Mouse (Mus musculus) heart, embryonic 15.5 days (tissue): Measurements from ENCODE around the gene Prkn. TPM values are rescaled to one million over a fixed set of nuclear protein-coding genes. Genes with fewer than 3 reads are reported as not detected.

Experiments used
- ATAC-seq: fragments of 200-750 bp; cut with Nextera tagmentation; replicated peaks from 2 replicates; pipeline ENCODE4 v1.8.0; 2017; ENCODE audit warnings: low read depth, moderate TSS enrichment; ENCODE audit not compliant: insufficient number of reproducible peaks, insufficient read depth, low FRiP score
- H3K27ac ChIP-seq: fragments of 300-500 bp; sonication (generic); 2 replicates; pipeline ENCODE4 v1.5.1; 2015; ENCODE audit warnings: mild to moderate bottlenecking, inconsistent platforms
- H3K27me3 ChIP-seq: fragments of 300-500 bp; sonication (generic); 2 replicates; pipeline ENCODE4 v1.6.1; 2015; ENCODE audit warnings: inconsistent platforms
- H3K36me3 ChIP-seq: fragments of 300-500 bp; sonication (generic); 2 replicates; pipeline ENCODE4 v1.6.1; 2015; ENCODE audit warnings: mild to moderate bottlenecking, inconsistent platforms
- H3K4me1 ChIP-seq: fragments of 300-500 bp; sonication (generic); replicated peaks from 2 replicates; pipeline ENCODE4 v1.6.1; 2015; ENCODE audit warnings: inconsistent platforms
- H3K4me2 ChIP-seq: fragments of 300-500 bp; sonication (generic); 2 replicates; pipeline ENCODE4 v1.6.1; 2015; ENCODE audit warnings: inconsistent platforms, mild to moderate bottlenecking, moderate library complexity
- H3K4me3 ChIP-seq: fragments of 300-500 bp; sonication (generic); 2 replicates; pipeline ENCODE4 v1.5.1; 2015; ENCODE audit warnings: mild to moderate bottlenecking, inconsistent platforms
- H3K9ac ChIP-seq: fragments of 300-500 bp; sonication (generic); 2 replicates; pipeline ENCODE4 v1.6.1; 2015; ENCODE audit warnings: mild to moderate bottlenecking, inconsistent platforms
- H3K9me3 ChIP-seq: fragments of 300-500 bp; sonication (generic); replicated peaks from 2 replicates; pipeline ENCODE4 v1.6.1; 2016; ENCODE audit warnings: inconsistent platforms
- WGBS: fragments of 180-500 bp; shearing (Covaris S2); methylation state at CpG from one replicate; pipeline ENCODE4 v1.1.7; 2015; ENCODE audit warnings: mixed read lengths; 5-methylcytosine and 5-hydroxymethylcytosine counted together
- polyA plus RNA-seq: library from polyadenylated mRNA; unstranded; fragments of >200 nt; fragmentation: Nextera tagmentation; extraction: Ambion mirVana; gene quantifications from 2 replicates; pipeline ENCODE4 v1.2.1, GENCODE M21; 2015

The Prkn gene
- polyA plus RNA-seq, 1 experiment from 2014 or later: 2.1 TPM

DNA sequence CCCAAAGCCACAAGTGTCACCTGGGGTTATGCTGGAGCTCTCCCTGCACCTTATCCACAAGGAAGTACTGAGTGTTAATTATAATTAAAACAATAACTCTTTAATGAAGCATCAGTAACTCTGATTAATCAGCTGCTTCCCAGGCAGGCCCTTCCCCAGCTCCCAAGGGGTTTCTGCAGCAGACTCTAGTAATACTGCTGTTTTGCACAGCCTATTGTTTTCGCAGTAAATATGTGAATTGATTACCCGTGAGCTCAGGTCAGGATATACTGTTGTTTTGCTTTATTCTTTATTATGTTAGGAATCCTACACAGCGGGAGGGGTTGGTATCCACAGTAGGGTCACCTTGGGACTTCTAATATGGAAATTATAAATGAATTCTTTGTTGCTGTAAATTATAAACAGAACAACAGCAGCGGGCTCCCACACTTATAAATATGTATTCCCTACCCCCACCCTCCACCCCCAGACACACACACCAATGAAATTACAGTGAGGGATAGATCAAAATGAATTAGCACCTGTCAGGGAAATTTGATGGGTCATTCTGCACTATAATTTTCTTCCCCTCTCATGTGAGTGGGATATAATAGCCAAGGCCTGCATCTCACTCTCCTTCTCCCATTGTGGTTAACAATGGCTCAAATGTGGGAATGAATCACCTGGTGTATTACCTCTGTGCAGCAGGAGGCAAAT, 701.9 kb downstream of the Prkn start:
- Histone ChIP-seq H3K9ac (no peak overlapping the region), H3K27ac (no peak overlapping the region), H3K36me3 (no peaks in the 10 kb centered on the region), H3K9me3 (no peaks in the 10 kb centered on the region), H3K4me2 (no peak overlapping the region), H3K27me3 (no peaks in the 10 kb centered on the region), H3K4me3 (no peak overlapping the region), H3K4me1 (no peaks in the 10 kb centered on the region)
- ATAC-seq: no peak
- WGBS: 76% methylated on average over 4 of the region's 4 CpGs

DNA sequence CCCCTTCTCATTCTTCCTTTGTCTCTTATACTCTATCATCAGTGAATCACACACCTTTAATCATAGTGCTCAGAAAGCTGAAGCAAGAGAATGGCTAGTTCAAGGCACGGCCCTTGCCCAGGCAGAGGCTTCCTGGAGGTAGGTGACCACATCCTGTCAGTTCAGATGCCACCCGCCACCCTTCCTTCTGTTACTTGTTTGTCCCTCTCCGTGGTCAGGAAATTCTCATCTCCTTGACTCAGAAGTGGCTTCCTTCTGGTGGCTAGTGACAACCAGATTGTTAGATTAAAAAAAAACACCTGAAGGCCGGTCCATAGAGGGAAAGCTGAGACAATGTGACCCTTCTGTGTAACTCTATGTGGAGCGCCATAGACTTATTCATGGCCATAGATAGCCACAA, 710.4 kb downstream of the Prkn start:
- ATAC-seq: no peak
- H3K9ac ChIP-seq: no peak overlapping the region
- H3K27ac ChIP-seq: no peak overlapping the region
- no peak overlapping the region for H3K4me2 ChIP-seq
- H3K4me3 ChIP-seq: no peak overlapping the region
- no peaks in the 10 kb centered on the region for H3K36me3 ChIP-seq
- H3K9me3 ChIP-seq: no peaks in the 10 kb centered on the region
- 64% methylated on average over 5 of the region's 5 CpGs for WGBS
- no peaks in the 10 kb centered on the region for H3K4me1 ChIP-seq
- H3K27me3 ChIP-seq: no peaks in the 10 kb centered on the region

DNA sequence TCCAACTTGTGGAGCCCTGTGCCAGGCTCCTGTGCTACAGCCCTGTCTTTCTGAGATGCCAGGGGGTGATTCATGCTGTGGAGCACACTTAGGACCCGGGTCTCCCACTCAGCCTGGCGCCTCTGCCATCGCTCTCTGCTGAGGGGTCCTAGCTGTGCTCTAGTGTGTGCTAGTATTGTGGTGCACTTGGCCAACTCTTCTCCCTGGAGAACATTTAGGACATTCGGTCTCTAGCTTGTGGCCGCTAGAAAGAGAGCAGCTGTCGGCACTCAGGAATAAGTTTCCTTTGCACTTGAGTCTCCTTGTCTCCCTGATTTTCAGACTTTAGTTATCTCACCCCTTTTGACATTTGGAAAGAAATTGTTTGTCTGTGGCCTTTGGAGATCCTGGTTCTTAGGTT, 725.5 kb downstream of the Prkn start:
- WGBS: 58% methylated on average over 6 of the region's 6 CpGs
- no peak overlapping the region for H3K9ac ChIP-seq
- H3K4me1 ChIP-seq: no peaks in the 10 kb centered on the region
- no peak overlapping the region for H3K4me3 ChIP-seq
- no peak overlapping the region for H3K4me2 ChIP-seq
- H3K36me3 ChIP-seq: no peaks in the 10 kb centered on the region
- ATAC-seq: no peak
- no peaks in the 10 kb centered on the region for H3K9me3 ChIP-seq
- H3K27ac ChIP-seq: no peak overlapping the region
- H3K27me3 ChIP-seq: 0 out of 2 replicates have a peak, but pooled peaks cover 2% of the 10 kb centered on the region

DNA sequence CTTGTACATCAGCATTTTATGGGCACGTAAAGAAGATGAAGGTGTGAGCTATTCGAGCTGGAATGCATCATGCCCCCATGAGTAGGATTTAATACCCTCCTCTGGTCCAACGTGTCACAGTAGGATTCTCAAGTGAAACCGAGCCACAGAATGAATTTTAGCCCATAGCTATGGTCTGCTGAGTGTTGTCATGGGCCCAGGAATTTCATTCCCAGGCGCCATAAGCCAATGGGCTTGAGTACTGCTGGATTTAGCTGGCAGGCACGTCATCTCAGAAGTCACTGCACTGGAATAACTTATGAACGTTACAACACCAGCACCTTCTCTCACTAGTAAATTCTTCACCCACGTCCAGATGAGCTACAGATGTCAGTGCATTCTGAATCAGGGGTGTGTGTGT, 730.2 kb downstream of the Prkn start:
- Histone ChIP-seq H3K4me3 (no peak overlapping the region), H3K36me3 (no peaks in the 10 kb centered on the region), H3K27me3 (no peaks in the 10 kb centered on the region), H3K9ac (no peak overlapping the region), H3K4me1 (no peaks in the 10 kb centered on the region), H3K27ac (no peak overlapping the region), H3K4me2 (no peak overlapping the region), H3K9me3 (no peaks in the 10 kb centered on the region)
- ATAC-seq: no peak
- 63% methylated on average over 8 of the region's 8 CpGs for WGBS

DNA sequence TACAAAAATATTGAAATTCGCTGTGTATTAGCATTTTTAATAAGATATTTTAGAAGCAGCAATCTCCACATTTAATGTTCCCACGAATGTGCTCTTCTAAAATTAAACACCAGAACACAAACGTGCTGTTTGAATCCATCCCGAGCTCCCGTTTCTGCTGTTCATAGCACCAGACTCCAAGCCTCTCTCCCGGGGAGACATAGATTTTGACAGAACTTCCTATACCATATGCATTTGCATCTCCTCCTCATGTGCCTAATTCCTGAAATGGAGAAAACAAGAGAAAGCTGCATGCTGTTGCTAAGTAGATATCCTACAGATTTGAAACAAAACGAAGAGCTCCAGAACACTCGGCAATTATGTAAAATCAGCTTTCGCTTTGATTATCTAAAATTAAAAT, 733.5 kb downstream of the Prkn start:
- no peaks in the 10 kb centered on the region for H3K9me3 ChIP-seq
- no peak overlapping the region for H3K4me2 ChIP-seq
- no peaks in the 10 kb centered on the region for H3K27me3 ChIP-seq
- H3K27ac ChIP-seq: no peak overlapping the region
- WGBS: 81% methylated on average over 9 of the region's 9 CpGs
- no peak overlapping the region for H3K9ac ChIP-seq
- no peak for ATAC-seq
- H3K36me3 ChIP-seq: no peaks in the 10 kb centered on the region
- H3K4me3 ChIP-seq: no peak overlapping the region
- H3K4me1 ChIP-seq: no peaks in the 10 kb centered on the region

DNA sequence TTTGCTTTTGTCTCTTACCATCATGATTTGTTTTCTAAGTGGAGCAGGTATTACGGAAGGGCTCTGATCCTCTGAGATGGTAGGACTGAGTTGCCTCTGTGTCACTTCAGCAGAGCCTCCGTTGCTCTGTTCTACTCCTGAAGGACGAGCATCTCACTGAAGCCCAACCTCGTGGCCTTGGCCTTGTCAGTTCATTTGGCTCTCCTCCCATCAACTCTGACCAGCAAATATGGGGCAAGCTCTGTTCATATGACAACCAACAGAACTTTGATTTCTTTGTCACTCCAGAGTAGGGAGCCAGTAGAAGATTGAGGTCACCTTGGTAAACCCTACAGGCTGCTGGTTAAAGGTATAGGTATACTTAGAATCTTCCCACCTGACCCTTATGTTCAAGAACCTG, 745.3 kb downstream of the Prkn start:
- no peak overlapping the region for H3K9ac ChIP-seq
- no peaks in the 10 kb centered on the region for H3K9me3 ChIP-seq
- H3K4me1 ChIP-seq: no peaks in the 10 kb centered on the region
- no peak overlapping the region for H3K27ac ChIP-seq
- WGBS: 84% methylated on average over 4 of the region's 4 CpGs
- H3K27me3 ChIP-seq: no peaks in the 10 kb centered on the region
- no peak for ATAC-seq
- H3K36me3 ChIP-seq: no peaks in the 10 kb centered on the region
- H3K4me2 ChIP-seq: no peak overlapping the region
- no peak overlapping the region for H3K4me3 ChIP-seq

DNA sequence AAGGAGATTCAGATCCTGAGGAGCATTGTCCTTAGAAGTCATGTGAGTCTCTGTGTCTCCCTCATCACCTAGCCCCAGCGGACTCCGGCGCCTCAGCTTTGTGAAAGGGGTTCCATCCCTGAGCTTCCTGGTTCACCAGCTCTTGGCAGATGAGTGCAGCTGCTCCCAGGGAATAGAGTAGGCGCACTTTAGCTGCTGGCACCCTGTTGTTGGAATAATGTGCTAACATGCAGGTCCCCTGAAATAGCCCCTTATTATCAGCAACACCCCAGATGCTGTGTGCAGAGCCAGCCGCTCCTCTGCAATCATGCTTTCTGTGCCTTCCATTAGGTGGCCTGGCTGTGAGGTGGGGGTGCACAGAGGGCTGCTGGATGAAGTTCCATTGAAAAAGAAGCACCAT, 767.7 kb downstream of the Prkn start:
- no peak overlapping the region for H3K9ac ChIP-seq
- H3K27ac ChIP-seq: no peak overlapping the region
- no peak overlapping the region for H3K4me3 ChIP-seq
- peaks cover 7% of the 10 kb centered on the region; the same call in 1 of the 2 replicates for H3K27me3 ChIP-seq
- H3K4me2 ChIP-seq: no peak overlapping the region
- no peaks in the 10 kb centered on the region for H3K9me3 ChIP-seq
- no peak for ATAC-seq
- H3K36me3 ChIP-seq: no peaks in the 10 kb centered on the region
- WGBS: 76% methylated on average over 5 of the region's 5 CpGs
- no peaks in the 10 kb centered on the region for H3K4me1 ChIP-seq

DNA sequence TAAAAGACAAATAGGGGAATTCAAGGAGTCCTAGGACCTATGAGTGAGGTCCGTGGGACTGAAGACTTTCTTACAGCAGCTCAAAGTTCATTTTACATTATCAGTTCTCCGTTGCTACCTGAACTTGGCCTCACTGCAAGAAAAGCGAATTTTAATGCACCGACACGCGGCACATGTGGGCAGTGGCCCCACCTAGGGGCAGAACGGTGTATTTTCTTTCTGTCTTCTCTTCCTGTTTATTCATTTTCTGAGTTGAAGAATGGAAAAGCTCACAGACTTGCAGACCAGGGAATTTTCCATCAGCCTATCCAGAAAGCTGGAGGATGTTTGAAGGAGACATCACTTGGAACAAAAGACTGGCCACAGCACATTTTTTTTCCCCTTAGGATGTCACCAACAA, 771.3 kb downstream of the Prkn start:
- Histone ChIP-seq H3K9me3 (no peaks in the 10 kb centered on the region), H3K4me2 (no peak overlapping the region), H3K4me3 (no peak overlapping the region), H3K27ac (no peak overlapping the region), H3K4me1 (no peaks in the 10 kb centered on the region), H3K27me3 (peaks cover 7% of the 10 kb centered on the region; the same call in 1 of the 2 replicates), H3K36me3 (no peaks in the 10 kb centered on the region), H3K9ac (no peak overlapping the region)
- 12% methylated on average over 7 of the region's 7 CpGs for WGBS
- no peak for ATAC-seq

DNA sequence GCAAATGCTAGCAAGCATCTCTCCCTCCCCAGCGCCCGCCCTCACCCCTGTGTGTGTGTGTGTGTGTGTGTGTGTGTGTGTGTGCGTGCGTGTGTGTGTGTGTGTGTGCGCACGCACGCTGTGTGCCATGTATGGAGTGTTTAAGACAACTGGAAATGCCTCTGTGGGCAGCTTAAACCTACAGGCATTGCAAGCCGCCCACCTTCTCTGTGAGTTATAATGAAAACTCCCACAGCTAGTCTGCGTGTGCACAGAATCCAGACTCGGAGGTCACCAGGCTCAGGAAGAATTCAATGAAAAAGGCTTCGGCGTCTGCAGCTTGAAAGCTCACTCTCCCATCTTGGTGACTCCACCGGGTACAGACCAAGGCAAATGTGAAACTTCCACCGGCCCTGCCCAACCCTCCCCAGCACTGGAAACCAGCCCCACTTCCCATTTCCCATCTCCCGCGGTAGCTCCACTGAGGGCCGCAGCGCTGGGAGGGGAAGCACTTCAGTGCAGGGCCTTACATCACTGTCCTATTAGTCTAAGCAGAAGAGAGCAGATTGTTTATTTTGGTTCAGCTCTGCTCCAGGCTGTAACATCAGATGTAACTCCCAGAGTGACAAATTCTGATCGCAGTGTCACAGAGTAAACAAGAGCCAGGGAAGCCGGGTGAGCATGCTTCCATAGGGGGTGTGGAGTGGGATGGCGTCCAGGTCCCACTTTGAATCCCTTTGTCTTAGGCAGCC, 772.8 kb downstream of the Prkn start:
- H3K4me1 ChIP-seq: no peaks in the 10 kb centered on the region
- peaks cover 7% of the 10 kb centered on the region; the same call in 1 of the 2 replicates for H3K27me3 ChIP-seq
- WGBS: 47% methylated on average over 21 of the region's 21 CpGs
- H3K36me3 ChIP-seq: no peaks in the 10 kb centered on the region
- no peak overlapping the region for H3K4me3 ChIP-seq
- ATAC-seq: no peak
- H3K27ac ChIP-seq: no peak overlapping the region
- no peak overlapping the region for H3K4me2 ChIP-seq
- no peak overlapping the region for H3K9ac ChIP-seq
- H3K9me3 ChIP-seq: no peaks in the 10 kb centered on the region

DNA sequence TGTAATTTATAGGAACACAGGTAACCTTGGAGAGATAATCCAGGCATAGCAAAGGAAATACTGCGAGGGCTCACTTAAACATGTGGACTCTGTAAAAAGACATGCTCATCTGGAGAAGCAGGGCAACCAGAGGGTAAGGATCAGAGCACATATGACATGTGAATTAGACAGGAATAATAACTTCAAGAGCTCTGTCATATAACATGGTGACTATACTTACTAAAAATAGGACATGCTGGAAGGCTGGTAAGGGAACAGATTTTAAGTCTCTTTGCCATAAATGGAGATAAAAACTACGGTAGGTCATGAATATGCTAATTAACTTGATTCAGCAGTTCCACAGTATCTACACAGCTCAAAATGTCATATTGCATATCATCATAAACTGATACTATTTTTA, 777.4 kb downstream of the Prkn start:
- no peak overlapping the region for H3K4me3 ChIP-seq
- ATAC-seq: no peak
- no peak overlapping the region for H3K27ac ChIP-seq
- no peak overlapping the region for H3K4me2 ChIP-seq
- H3K9ac ChIP-seq: no peak overlapping the region
- H3K9me3 ChIP-seq: no peaks in the 10 kb centered on the region
- no peaks in the 10 kb centered on the region for H3K27me3 ChIP-seq
- no peaks in the 10 kb centered on the region for H3K36me3 ChIP-seq
- H3K4me1 ChIP-seq: no peaks in the 10 kb centered on the region
- 77% methylated on average over 2 of the region's 2 CpGs for WGBS

DNA sequence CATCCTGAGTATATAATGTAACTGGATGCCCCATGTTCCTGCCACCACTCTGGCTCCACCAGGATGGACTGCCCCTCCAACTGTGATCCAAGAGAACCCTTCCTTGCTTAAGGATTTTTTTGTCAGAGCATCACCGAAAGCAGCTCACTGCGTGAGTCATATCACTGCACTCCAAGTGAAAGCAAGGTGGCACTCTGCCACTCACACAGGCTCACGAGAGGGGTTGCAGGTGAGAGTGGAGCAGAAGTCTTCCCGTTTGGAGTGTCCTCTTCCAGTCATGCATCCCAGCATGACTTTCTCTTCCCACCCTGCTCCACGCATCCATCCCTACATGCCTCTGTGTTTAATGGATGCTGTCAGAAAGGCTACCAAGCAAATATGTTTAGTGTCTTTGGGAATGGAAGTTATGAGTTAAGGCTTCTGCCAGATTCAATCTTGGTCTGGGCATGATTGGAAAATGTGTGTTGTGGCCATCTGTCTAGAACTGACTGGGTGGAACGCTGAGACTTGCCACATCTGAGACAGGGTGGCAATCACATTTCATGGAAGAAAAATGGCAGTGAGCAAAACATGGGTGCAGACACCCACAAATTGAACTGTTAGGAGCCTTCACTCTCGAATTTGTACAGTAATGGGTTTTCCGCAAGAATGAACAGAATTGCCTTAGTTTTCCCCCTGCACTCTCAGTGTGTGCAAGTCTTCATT, 778.9 kb downstream of the Prkn start:
- no peak overlapping the region for H3K4me2 ChIP-seq
- no peak overlapping the region for H3K27ac ChIP-seq
- H3K4me3 ChIP-seq: no peak overlapping the region
- H3K9me3 ChIP-seq: no peaks in the 10 kb centered on the region
- ATAC-seq: no peak
- H3K9ac ChIP-seq: no peak overlapping the region
- WGBS: 83% methylated on average over 8 of the region's 8 CpGs
- no peaks in the 10 kb centered on the region for H3K27me3 ChIP-seq
- H3K36me3 ChIP-seq: no peaks in the 10 kb centered on the region
- H3K4me1 ChIP-seq: no peaks in the 10 kb centered on the region
